ENCODE assay signal across 8 mouse cellular contexts in the genomic region with DNA sequence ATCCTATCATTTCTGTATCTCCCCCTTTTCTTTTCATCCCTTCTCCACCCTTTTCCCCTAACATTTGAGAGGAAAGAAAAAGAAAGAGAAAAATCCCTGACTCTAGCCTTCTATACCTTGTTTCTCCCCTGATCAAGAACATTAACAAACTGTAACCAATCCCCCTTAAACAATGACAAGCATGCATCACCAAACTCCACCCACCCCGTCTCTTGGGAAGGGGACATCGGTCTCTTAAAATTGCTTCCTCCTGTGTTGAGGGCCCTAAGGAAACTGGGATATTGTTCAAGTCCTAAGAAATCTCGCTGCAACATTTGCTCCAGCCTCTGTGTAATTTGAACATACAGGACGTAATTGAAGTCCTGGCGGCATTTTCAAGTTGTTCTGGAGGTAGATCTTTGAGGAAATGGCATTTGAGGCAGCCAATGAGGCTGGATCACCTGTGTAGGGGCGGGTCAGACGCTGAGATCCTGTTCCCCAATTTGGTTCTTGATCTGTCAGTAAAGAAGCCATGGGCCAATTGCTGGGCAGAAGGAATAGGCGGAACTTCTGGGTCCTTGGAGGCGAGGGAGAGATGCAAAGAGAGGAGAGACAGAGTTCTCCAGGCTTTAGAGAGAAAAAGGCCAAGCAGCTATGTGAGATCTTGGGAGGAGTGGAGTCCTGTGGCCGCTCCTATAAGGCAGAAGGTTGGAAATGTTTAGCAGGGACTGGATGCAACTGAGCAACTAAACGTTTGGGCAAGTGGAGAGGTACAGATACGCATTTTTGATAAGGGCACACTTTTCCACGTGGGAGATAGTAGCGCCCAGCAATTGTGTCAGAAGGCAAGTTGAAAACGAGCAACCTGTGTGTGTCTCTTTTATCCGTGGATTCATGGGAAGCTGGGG. TPM values are rescaled to one million over a fixed set of nuclear protein-coding genes. Genes with fewer than 3 reads are reported as not detected.
DNase-seq lines count a peak whose midpoint lies in the region; ATAC-seq lines count a peak whose summit lies in the region.

No protein-coding gene starts in this region.

- no peaks in the 10 kb centered on the region for H3K27me3 ChIP-seq in embryonic facial prominence, embryonic 13.5 days
- no peaks in the 10 kb centered on the region for H3K27me3 ChIP-seq in limb, embryonic 12.5 days
- peaks cover 7% of the 10 kb centered on the region; the same call in 1 of the 2 replicates for H3K27me3 ChIP-seq in midbrain, embryonic 13.5 days

- H3K36me3 ChIP-seq in embryonic facial prominence, embryonic 13.5 days = no peaks in the 10 kb centered on the region
- no peaks in the 10 kb centered on the region for H3K36me3 ChIP-seq in limb, embryonic 12.5 days
- H3K36me3 ChIP-seq in midbrain, embryonic 13.5 days = no peaks in the 10 kb centered on the region

- peak overlapping the region; percentile 73 for H3K9ac ChIP-seq in embryonic facial prominence, embryonic 13.5 days
- H3K9ac ChIP-seq in limb, embryonic 12.5 days (replicated peaks) = peak overlapping the region; percentile 56
- peak overlapping the region; percentile 56 for H3K9ac ChIP-seq in midbrain, embryonic 13.5 days (replicated peaks)

- H3K4me1 ChIP-seq in embryonic facial prominence, embryonic 13.5 days = peaks cover 10% of the 10 kb centered on the region
- peaks cover 9% of the 10 kb centered on the region for H3K4me1 ChIP-seq in limb, embryonic 12.5 days (replicated peaks)
- H3K4me1 ChIP-seq in midbrain, embryonic 13.5 days (replicated peaks) = peaks cover 12% of the 10 kb centered on the region

- peak; percentile 82 to 83 for DNase-seq in B cell, adult 2 months
- DNase-seq in adrenal gland, postnatal 36 days = peak; percentile 71 to 73
- peak; percentile 73 to 77 for DNase-seq in heart, adult 9 months (ENCODE audit: low spot score in 2 of 2)
- peak; percentile 91 to 93 for DNase-seq in kidney, adult 8-10 months
- peak; percentile 74 to 75 for DNase-seq in spleen, postnatal 14 days (ENCODE audit: low spot score in 2 of 2)

- peak overlapping the region; percentile 77 for H3K27ac ChIP-seq in embryonic facial prominence, embryonic 13.5 days
- H3K27ac ChIP-seq in limb, embryonic 12.5 days = peak overlapping the region; percentile 79
- no peak overlapping the region for H3K27ac ChIP-seq in midbrain, embryonic 13.5 days

- peak; percentile 93 for ATAC-seq in embryonic facial prominence, embryonic 13.5 days (ENCODE audit: insufficient number of reproducible peaks, insufficient read depth, low FRiP score, low TSS enrichment, low read depth)
- ATAC-seq in limb, embryonic 12.5 days (ENCODE audit: insufficient number of reproducible peaks, insufficient read depth, low FRiP score, low TSS enrichment, low read depth) = peak; percentile 94
- ATAC-seq in midbrain, embryonic 13.5 days = peak; percentile 92

- H3K4me2 ChIP-seq in embryonic facial prominence, embryonic 13.5 days = peak overlapping the region; percentile 78
- H3K4me2 ChIP-seq in limb, embryonic 12.5 days = peak overlapping the region; percentile 83
- H3K4me2 ChIP-seq in midbrain, embryonic 13.5 days (replicated peaks) = peak overlapping the region; percentile 64

- H3K9me3 ChIP-seq in embryonic facial prominence, embryonic 13.5 days = 0 out of 2 replicates have a peak, but pooled peaks cover 2% of the 10 kb centered on the region
- no peaks in the 10 kb centered on the region; the same call in 1 of the 2 replicates for H3K9me3 ChIP-seq in limb, embryonic 12.5 days
- no peaks in the 10 kb centered on the region for H3K9me3 ChIP-seq in midbrain, embryonic 13.5 days

- WGBS in embryonic facial prominence, embryonic 13.5 days = 2% methylated on average over 16 of the region's 16 CpGs
- 2% methylated on average over 16 of the region's 16 CpGs for WGBS in limb, embryonic 12.5 days
- 4% methylated on average over 16 of the region's 16 CpGs for WGBS in midbrain, embryonic 13.5 days

- peak overlapping the region; percentile 47 for H3K4me3 ChIP-seq in embryonic facial prominence, embryonic 13.5 days
- peak overlapping the region; percentile 51 for H3K4me3 ChIP-seq in limb, embryonic 12.5 days (replicated peaks)
- peak overlapping the region; percentile 38 for H3K4me3 ChIP-seq in midbrain, embryonic 13.5 days (replicated peaks)

RNA-seq across cellular contexts. Expression of a gene that starts 5.5 kb away (rescaled TPM):
- total RNA-seq in adrenal gland, postnatal 36 days (2021) = 100 to 1,000 TPM in 1 of 2 experiments, 10 to 100 TPM in 1; 42.9 to 150 TPM
- 48.6 and 53.6 TPM in 2 replicates for polyA plus RNA-seq in embryonic facial prominence, embryonic 13.5 days (2015; fragmentation: Nextera tagmentation; extraction: Ambion mirVana)
- polyA plus RNA-seq in limb, embryonic 12.5 days (2016; fragmentation: Nextera tagmentation; extraction: Ambion mirVana) = 42.8 and 43.2 TPM in 2 replicates
- polyA plus RNA-seq in midbrain, embryonic 13.5 days (2015; fragmentation: Nextera tagmentation; extraction: Ambion mirVana) = 43.4 and 46.9 TPM in 2 replicates

RNA-seq across cellular contexts. Expression of a gene that starts 23.9 kb away (rescaled TPM):
- total RNA-seq in adrenal gland, postnatal 36 days (2021) = 1 to 10 TPM; 6.7 to 7.2 TPM
- 1.6 and 1.8 TPM in 2 replicates for polyA plus RNA-seq in embryonic facial prominence, embryonic 13.5 days (2015; fragmentation: Nextera tagmentation; extraction: Ambion mirVana)
- polyA plus RNA-seq in limb, embryonic 12.5 days (2016; fragmentation: Nextera tagmentation; extraction: Ambion mirVana) = 1.0 and 1.4 TPM in 2 replicates
- 0.40 TPM in 2 replicates for polyA plus RNA-seq in midbrain, embryonic 13.5 days (2015; fragmentation: Nextera tagmentation; extraction: Ambion mirVana)

RNA-seq across cellular contexts. Expression of a gene that starts 35.0 kb away (rescaled TPM):
- 1 to 10 TPM in 1 of 2 experiments, under 1 TPM in 1; 0.26 to 4.1 TPM for total RNA-seq in adrenal gland, postnatal 36 days (2021)
- polyA plus RNA-seq in embryonic facial prominence, embryonic 13.5 days (2015; fragmentation: Nextera tagmentation; extraction: Ambion mirVana) = 0.28 TPM in 1 of 2 replicates, not detected in the other
- 0.11 and 0.19 TPM in 2 replicates for polyA plus RNA-seq in limb, embryonic 12.5 days (2016; fragmentation: Nextera tagmentation; extraction: Ambion mirVana)
- polyA plus RNA-seq in midbrain, embryonic 13.5 days (2015; fragmentation: Nextera tagmentation; extraction: Ambion mirVana) = 0.32 and 0.35 TPM in 2 replicates

RNA-seq across cellular contexts. Expression of a gene that starts 56.3 kb away (rescaled TPM):
- not detected for total RNA-seq in adrenal gland, postnatal 36 days (2021)
- polyA plus RNA-seq in embryonic facial prominence, embryonic 13.5 days (2015; fragmentation: Nextera tagmentation; extraction: Ambion mirVana) = 4.2 and 6.0 TPM in 2 replicates
- polyA plus RNA-seq in limb, embryonic 12.5 days (2016; fragmentation: Nextera tagmentation; extraction: Ambion mirVana) = 0.54 and 1.1 TPM in 2 replicates
- 291 and 346 TPM in 2 replicates for polyA plus RNA-seq in midbrain, embryonic 13.5 days (2015; fragmentation: Nextera tagmentation; extraction: Ambion mirVana)

RNA-seq across cellular contexts. Expression of a gene that starts 59.5 kb away (rescaled TPM):
- 10 to 100 TPM; 24.1 to 35.9 TPM for total RNA-seq in adrenal gland, postnatal 36 days (2021)
- 48.3 and 54.1 TPM in 2 replicates for polyA plus RNA-seq in embryonic facial prominence, embryonic 13.5 days (2015; fragmentation: Nextera tagmentation; extraction: Ambion mirVana)
- polyA plus RNA-seq in limb, embryonic 12.5 days (2016; fragmentation: Nextera tagmentation; extraction: Ambion mirVana) = 56.3 and 60.5 TPM in 2 replicates
- 42.0 and 43.3 TPM in 2 replicates for polyA plus RNA-seq in midbrain, embryonic 13.5 days (2015; fragmentation: Nextera tagmentation; extraction: Ambion mirVana)
